Mouse (Mus musculus): ENCODE measurements around the gene Naa80.

DNA sequence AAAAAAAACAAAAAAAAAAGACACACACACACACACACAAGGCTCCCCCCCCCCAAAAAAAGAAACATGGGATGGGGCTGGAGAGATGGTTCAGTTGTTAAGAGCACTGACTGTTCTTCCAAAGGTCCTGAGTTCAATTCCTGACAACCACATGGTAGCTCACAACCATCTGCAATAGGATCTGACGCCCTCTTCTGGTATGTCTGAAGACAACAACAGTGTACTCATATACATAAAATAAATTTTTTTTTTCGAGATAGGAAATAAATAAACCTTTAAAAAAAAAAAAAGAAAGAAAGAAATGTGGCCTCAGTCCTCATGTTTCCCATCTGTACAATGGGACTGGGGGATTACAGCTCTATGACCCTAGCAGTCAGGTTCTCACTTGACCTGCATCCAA lies 38.8 kb downstream of the Naa80 start:
- TF ChIP-seq POLR2A (IDR thresholded peaks at IDR 0.05; ENCODE audit: low read depth, low read length) (no peak), CTCF (IDR thresholded peaks at IDR 0.05; ENCODE audit: extremely low read depth, insufficient read length, insufficient replicate concordance, low read depth, low read length) (no peak)

All from small intestine, adult 2 months (tissue).